Mouse (Mus musculus) small intestine, adult 2 months (tissue): ENCODE data around the gene Gng8. TPM values are rescaled to one million over a fixed set of nuclear protein-coding genes. Genes with fewer than 3 reads are reported as not detected.

Source experiments
- H3K27ac ChIP-seq: fragments of 200-500 bp; 2 replicates; pipeline ENCODE4 v1.5.1; 2012; ENCODE audit warnings: low read depth, low read length, control low read depth, inconsistent platforms; ENCODE audit not compliant: insufficient read depth
- H3K27me3 ChIP-seq: fragments of 200-500 bp; 2 replicates; pipeline ENCODE4 v1.6.1; 2012; ENCODE audit warnings: mild to moderate bottlenecking, moderate library complexity, low read length, inconsistent platforms; ENCODE audit not compliant: control insufficient read depth, insufficient read depth
- H3K36me3 ChIP-seq: fragments of 200-500 bp; 2 replicates; pipeline ENCODE4 v1.6.1; 2012; ENCODE audit warnings: mild to moderate bottlenecking, low read length, control low read depth, inconsistent platforms; ENCODE audit not compliant: control insufficient read depth, insufficient read depth
- H3K4me1 ChIP-seq: fragments of 200-500 bp; 2 replicates; pipeline ENCODE4 v1.6.1; 2012; ENCODE audit warnings: low read length, inconsistent platforms, mixed read lengths; ENCODE audit not compliant: control insufficient read depth, insufficient read depth, insufficient read length
- H3K4me3 ChIP-seq: fragments of 200-500 bp; 2 replicates; pipeline ENCODE4 v1.5.1; 2012; ENCODE audit warnings: low read depth, mild to moderate bottlenecking, control low read depth, inconsistent platforms, low read length, moderate library complexity
- CTCF ChIP-seq: fragments of 200-500 bp; IDR thresholded peaks from 2 replicates; pipeline ENCODE4 v1.5.1; 2012; ENCODE audit warnings: low read depth, mild to moderate bottlenecking, control low read depth, inconsistent platforms, low read length, moderate library complexity, mixed read lengths; ENCODE audit not compliant: insufficient replicate concordance, insufficient read length; ENCODE audit errors: extremely low read depth
- POLR2A ChIP-seq: fragments of 200-500 bp; IDR thresholded peaks from 2 replicates; pipeline ENCODE4 v1.6.1; 2012; ENCODE audit warnings: low read depth, mild to moderate bottlenecking, control low read depth, inconsistent platforms, low read length, moderate library complexity
- WGBS: fragments of 180-500 bp; shearing (Covaris S2); methylation state at CpG from one replicate; pipeline ENCODE4 v1.1.7; 2018; 5-methylcytosine and 5-hydroxymethylcytosine counted together
- polyA plus RNA-seq: library from polyadenylated mRNA; depleted of rRNA; stranded (reverse); fragments of >200 nt; gene quantifications from 2 replicates; pipeline ENCODE4 v1.2.3, GENCODE M21; 2012

Gene Gng8
- polyA plus RNA-seq, 1 experiment = 2.1 TPM

DNA sequence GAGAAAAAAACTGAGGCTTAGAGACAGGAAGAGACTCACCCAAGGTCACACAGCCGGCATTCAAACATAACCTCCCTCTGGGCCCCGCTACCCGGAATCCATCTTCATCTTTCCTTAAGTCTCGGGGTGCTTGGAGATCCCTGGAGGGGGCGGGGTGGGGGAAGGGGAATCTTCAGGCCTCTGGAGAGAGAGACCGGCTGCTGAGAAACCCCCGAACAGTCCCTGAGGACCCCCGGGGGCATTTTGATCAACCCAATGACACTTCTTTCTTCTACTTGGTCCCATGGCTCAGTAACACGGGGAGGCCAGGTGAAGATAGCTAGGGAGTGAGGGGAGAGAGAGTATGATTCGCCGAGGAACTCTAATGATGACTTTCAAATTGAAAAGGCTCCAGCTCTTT, 15.6 kb upstream of the Gng8 start:
- 0 out of 2 replicates have a peak, but pooled peaks cover 3% of the 10 kb centered on the region for H3K27me3 ChIP-seq
- H3K4me3 ChIP-seq = peak overlapping the region; percentile 73; the same call in 1 of the 2 replicates
- WGBS = 43% methylated on average over 11 of the region's 11 CpGs
- H3K27ac ChIP-seq = no peak overlapping the region
- H3K36me3 ChIP-seq = peaks cover 2% of the 10 kb centered on the region; the same call in 1 of the 2 replicates
- peaks cover 4% of the 10 kb centered on the region for H3K4me1 ChIP-seq
- TF ChIP-seq CTCF (no peak), POLR2A (no peak)

DNA sequence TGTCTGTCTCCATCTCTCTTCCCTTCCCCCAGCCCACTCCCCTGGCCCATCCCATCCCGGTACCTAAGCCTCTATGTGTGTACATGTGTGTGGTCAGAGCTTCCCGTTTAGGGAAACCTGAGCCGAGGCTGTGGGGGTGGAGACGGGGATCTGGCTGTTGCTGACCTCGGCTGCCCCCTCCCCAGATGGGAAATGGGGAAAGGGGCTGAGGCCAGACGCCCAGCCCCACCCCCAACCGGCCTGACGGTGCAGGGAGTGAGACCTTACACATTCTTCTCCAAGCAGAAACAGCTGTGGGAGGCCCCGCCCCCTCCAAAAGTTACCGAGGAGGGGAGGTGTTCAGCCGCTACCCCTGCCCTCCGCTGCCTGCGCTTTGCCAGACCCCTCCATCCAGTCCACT, 15.0 kb upstream of the Gng8 start:
- TF ChIP-seq CTCF (no peak), POLR2A (no peak)
- Histone ChIP-seq H3K36me3 (no peaks in the 10 kb centered on the region; the same call in 1 of the 2 replicates), H3K4me1 (peaks cover 5% of the 10 kb centered on the region), H3K27ac (peak overlapping the region; percentile 42; the same call in 1 of the 2 replicates), H3K4me3 (peak overlapping the region; percentile 39), H3K27me3 (0 out of 2 replicates have a peak, but pooled peaks cover 3% of the 10 kb centered on the region)
- 54% methylated on average over 13 of the region's 13 CpGs for WGBS

DNA sequence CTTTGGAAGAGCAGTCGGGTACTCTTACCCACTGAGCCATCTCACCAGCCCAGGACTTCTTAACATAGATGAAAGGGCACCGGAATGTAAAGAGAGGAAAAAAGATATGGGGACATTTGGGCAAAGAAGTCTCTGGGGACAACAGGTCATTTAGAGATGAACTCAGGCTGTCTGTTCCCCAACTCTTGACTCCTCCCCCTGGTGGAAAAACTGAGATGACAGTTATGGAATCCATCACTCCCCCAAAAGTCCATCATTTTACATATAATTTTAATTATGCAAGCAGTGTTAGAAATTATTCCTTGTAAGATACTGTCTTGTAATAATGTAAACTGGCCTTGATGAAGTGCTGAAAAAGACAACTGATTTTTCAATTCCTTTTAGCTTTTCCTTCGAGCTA, 13.9 kb upstream of the Gng8 start:
- Histone ChIP-seq H3K4me3 (no peak overlapping the region), H3K36me3 (no peaks in the 10 kb centered on the region), H3K4me1 (peaks cover 5% of the 10 kb centered on the region), H3K27ac (no peak overlapping the region), H3K27me3 (0 out of 2 replicates have a peak, but pooled peaks cover 3% of the 10 kb centered on the region)
- TF ChIP-seq CTCF = no peak
- TF ChIP-seq POLR2A = no peak
- 69% methylated on average over 3 of the region's 3 CpGs for whole genome bisulfite sequencing

DNA sequence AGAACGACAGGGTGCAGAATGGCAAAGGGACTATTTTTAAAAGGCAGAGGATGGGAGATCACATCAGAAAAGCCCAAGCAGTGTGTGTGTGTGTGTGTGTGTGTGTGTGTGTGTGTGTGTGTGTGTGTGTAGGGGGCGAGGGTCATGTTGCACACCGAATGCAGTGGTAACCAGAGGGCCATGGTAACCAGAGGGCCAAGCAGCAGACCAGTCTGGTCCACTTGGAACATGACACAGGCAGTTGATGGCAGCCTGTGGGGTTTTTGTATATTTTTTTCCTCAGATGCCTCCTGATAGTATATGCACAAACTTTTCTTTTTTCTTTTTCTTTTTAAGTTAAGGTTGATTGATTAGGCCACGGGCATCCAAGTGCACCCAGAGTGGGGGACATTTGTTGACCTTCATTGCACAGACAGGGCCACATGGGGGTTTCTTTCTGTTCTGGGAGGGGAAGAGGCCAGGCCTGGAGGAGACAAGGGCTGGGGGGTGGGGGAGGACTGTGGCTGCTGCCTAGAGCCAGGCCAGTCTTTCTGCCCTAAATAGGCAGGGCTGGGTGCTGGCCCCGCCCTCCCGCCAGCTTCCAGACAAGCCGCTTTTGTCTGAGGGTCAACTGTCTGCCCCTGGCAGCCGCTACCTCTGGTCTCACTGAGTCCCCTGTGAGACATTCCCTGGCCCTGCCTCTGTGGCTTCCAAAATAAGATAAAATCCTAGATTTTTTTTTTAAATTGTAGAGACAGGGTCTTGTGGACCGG, 11.6 kb upstream of the Gng8 start:
- peaks cover 5% of the 10 kb centered on the region for H3K4me1 ChIP-seq
- TF ChIP-seq CTCF (no peak), POLR2A (no peak)
- WGBS = 35% methylated on average over 9 of the region's 9 CpGs
- H3K27ac ChIP-seq = 0 out of 2 replicates have a peak overlapping the region, but pooled peaks have one; percentile 32
- no peaks in the 10 kb centered on the region for H3K36me3 ChIP-seq
- peaks cover 3% of the 10 kb centered on the region; the same call in 1 of the 2 replicates for H3K27me3 ChIP-seq
- no peak overlapping the region for H3K4me3 ChIP-seq

DNA sequence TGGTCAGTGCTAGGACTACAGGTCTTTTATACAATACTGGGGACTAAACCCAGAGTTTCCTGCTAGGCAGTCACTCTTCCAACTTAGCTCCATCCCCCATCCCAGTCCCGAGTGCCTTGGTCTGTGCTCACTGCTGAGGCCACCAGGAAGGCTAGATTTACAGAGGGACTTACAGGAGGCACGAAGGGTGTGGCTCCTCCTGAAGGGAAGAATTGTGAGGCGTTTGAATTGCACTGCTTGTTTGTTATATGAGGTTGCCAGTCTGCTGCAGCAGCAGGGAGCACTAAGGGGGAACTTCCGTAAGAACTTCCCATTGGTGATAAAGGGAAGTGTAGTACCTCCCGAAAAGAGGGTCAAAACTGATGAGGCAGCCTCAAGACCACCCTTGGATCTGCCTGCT, 11.0 kb upstream of the Gng8 start:
- Histone ChIP-seq H3K4me3 (no peak overlapping the region), H3K4me1 (peaks cover 2% of the 10 kb centered on the region; the same call in 1 of the 2 replicates), H3K36me3 (no peaks in the 10 kb centered on the region), H3K27me3 (peaks cover 7% of the 10 kb centered on the region), H3K27ac (peak overlapping the region; percentile 32; the same call in 1 of the 2 replicates)
- WGBS = 10% methylated on average over 5 of the region's 5 CpGs
- TF ChIP-seq POLR2A = no peak
- TF ChIP-seq CTCF = no peak

- WGBS = 63% methylated on average over 6 of the region's 6 CpGs
Measured at GRCm38 (mm10) chr7:16883162-16883561, 8.4 kb upstream of the Gng8 start.

GRCm38 (mm10) chr7:16884334-16884733, 7.3 kb upstream of the Gng8 start:
- peaks cover 2% of the 10 kb centered on the region; the same call in 1 of the 2 replicates for H3K4me1 ChIP-seq
- H3K36me3 ChIP-seq = 0 out of 2 replicates have a peak, but pooled peaks cover 3% of the 10 kb centered on the region
- H3K27ac ChIP-seq = no peak overlapping the region
- WGBS = 75% methylated on average over 4 of the region's 4 CpGs
- peaks cover 11% of the 10 kb centered on the region for H3K27me3 ChIP-seq
- no peak overlapping the region for H3K4me3 ChIP-seq
- TF ChIP-seq POLR2A = no peak
- TF ChIP-seq CTCF = no peak

More at GRCm38 (mm10) chr7:16883162-16883561, 8.4 kb upstream of the Gng8 start:
- Histone ChIP-seq H3K4me3 (no peak overlapping the region), H3K27me3 (peaks cover 11% of the 10 kb centered on the region), H3K4me1 (peaks cover 2% of the 10 kb centered on the region; the same call in 1 of the 2 replicates), H3K36me3 (0 out of 2 replicates have a peak, but pooled peaks cover 3% of the 10 kb centered on the region), H3K27ac (no peak overlapping the region)
- no peak for TF ChIP-seq POLR2A
